Mouse (Mus musculus): Measurements from ENCODE around the gene Rnase11.

DNA sequence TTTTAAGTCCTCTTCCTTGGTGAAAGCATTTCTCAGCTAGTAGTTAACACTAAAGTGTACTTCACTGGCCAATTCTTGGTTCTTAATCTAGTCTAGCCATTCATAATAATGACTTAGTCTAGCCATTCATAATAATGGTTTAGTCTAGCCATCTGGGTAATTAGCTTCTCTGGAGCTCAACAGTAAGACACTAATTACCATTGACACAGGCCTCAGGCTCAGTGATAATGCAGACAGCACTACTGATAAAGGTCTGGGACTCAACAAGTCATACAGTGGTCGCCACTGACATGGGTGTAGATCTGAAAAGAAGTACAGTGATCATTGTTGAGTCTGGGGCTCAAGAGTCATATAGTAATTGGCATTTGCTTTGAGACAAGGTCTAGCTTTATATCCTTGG is 25.1 kb downstream of the Rnase11 start:
- TF ChIP-seq CTCF (IDR thresholded peaks at IDR 0.05; ENCODE audit: low read depth) (no peak), EP300 (IDR thresholded peaks at IDR 0.05; ENCODE audit: low read depth) (no peak)

All from liver, embryonic 14.5 days (tissue).